Mouse (Mus musculus) ES-Bruce4 (cell line): ENCODE data around the gene Ubtf.

ENCODE experiments used
- CTCF ChIP-seq: IDR thresholded peaks from one replicate; pipeline ENCODE4 v1.8.1; 2011; ENCODE audit warnings: low read depth, low read length
- EP300 ChIP-seq: IDR thresholded peaks from 2 replicates; pipeline ENCODE4 v1.6.1; 2011; ENCODE audit warnings: low read depth, low read length; ENCODE audit not compliant: insufficient read depth

DNA sequence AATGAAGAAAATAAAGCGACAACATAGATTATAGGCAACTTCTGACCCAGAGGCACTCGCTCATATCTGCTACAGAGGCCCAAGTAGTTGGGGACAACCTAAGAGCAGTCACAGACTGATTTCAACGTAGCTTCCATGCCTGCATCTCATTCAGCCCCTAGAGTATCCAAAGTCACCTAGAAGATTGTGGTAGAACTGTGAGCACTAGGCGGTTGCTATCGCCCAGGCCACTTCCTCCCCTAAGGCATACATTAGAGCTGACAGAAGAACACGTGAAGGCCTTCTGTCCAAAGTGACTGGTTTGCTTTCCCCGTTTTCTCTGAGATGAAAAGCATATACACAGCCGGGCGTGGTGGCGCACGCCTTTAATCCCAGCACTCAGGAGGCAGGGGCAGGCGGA, 5.2 kb downstream of the Ubtf start:
- TF ChIP-seq EP300, result no peak
- no peak for TF ChIP-seq CTCF
